Mouse (Mus musculus) cortical plate, adult 2 months (tissue): ENCODE measurements around the gene Tmem41a.

Source experiments
- CTCF ChIP-seq: fragments of 200-500 bp; IDR thresholded peaks from 2 replicates; pipeline ENCODE4 v1.5.1; 2011; ENCODE audit warnings: mild to moderate bottlenecking, control low read depth, low read length; ENCODE audit not compliant: insufficient read depth; ENCODE audit errors: extremely low read depth
- POLR2A ChIP-seq: fragments of 200-500 bp; IDR thresholded peaks from 2 replicates; pipeline ENCODE4 v1.6.1; 2011; ENCODE audit warnings: mild to moderate bottlenecking, low read length, control low read depth; ENCODE audit not compliant: insufficient read depth; ENCODE audit errors: extremely low read depth

- TF ChIP-seq POLR2A (no peak), CTCF (no peak)
Measured at GRCm38 (mm10) chr16:21928471-21928870, 18.9 kb downstream of the Tmem41a start.
